Mouse (Mus musculus) C2C12 (cell line): ENCODE results near the gene Dffa. TPM values are rescaled to one million over a fixed set of nuclear protein-coding genes. Genes with fewer than 3 reads are reported as not detected.
"Not testable (repeated sequence)": the region's sequence is repeated elsewhere in the genome, so short reads cannot be mapped to it uniquely, and the experiment has no call there.

Source experiments
- H3K27me3 ChIP-seq: one replicate; pipeline ENCODE4 v1.6.1; 2011; ENCODE audit not compliant: control insufficient read depth, insufficient read depth, insufficient read length
- H3K36me3 ChIP-seq: one replicate; pipeline ENCODE4 v1.6.1; 2011; ENCODE audit not compliant: control insufficient read depth, insufficient read depth
- H3K4me3 ChIP-seq: one replicate; pipeline ENCODE4 v1.5.1; 2011; ENCODE audit warnings: mild to moderate bottlenecking, control low read depth; ENCODE audit not compliant: poor library complexity, insufficient read depth, severe bottlenecking
- H3K79me2 ChIP-seq: one replicate; pipeline ENCODE4 v1.6.1; 2011; ENCODE audit not compliant: control insufficient read depth, insufficient read depth
- H3K79me3 ChIP-seq: one replicate; pipeline ENCODE4 v1.6.1; 2011; ENCODE audit warnings: low read depth, control low read depth
- H3ac ChIP-seq: one replicate; pipeline ENCODE3; 2011; ENCODE audit warnings: low read depth; ENCODE audit not compliant: control insufficient read depth, insufficient read length
- CEBPB ChIP-seq: IDR thresholded peaks from one replicate; pipeline ENCODE4 v1.6.1; 2011; ENCODE audit warnings: low read depth, mild to moderate bottlenecking, control low read depth, moderate library complexity
- CTCF ChIP-seq: IDR thresholded peaks from one replicate; pipeline ENCODE4 v1.5.1; 2011; ENCODE audit not compliant: control insufficient read depth, insufficient read depth, insufficient read length
- FOSL1 ChIP-seq: IDR thresholded peaks from one replicate; pipeline ENCODE4 v1.8.0; 2011; ENCODE audit warnings: mild to moderate bottlenecking, low read length; ENCODE audit not compliant: poor library complexity, insufficient read depth, severe bottlenecking
- MAX ChIP-seq: IDR thresholded peaks from one replicate; pipeline ENCODE4 v1.6.1; 2011; ENCODE audit warnings: mild to moderate bottlenecking, control low read depth
- MYOD1 ChIP-seq: IDR thresholded peaks from one replicate; pipeline ENCODE4 v1.6.1; 2011; ENCODE audit warnings: low read depth; ENCODE audit not compliant: control insufficient read depth, insufficient read length
- MYOG ChIP-seq: IDR thresholded peaks from one replicate; pipeline ENCODE4 v1.6.1; 2011; ENCODE audit not compliant: control insufficient read depth, insufficient read length; ENCODE audit errors: extremely low read depth
- USF1 ChIP-seq: IDR thresholded peaks from one replicate; pipeline ENCODE4 v1.6.1; 2011; ENCODE audit warnings: low read depth, mild to moderate bottlenecking, control low read depth, moderate library complexity
- polyA plus RNA-seq: library from polyadenylated mRNA; unstranded; fragments of >200 nt; fragmentation: generic; extraction: Trizol; gene quantifications from one replicate; pipeline ENCODE4 v1.2.1, GENCODE M21; 2012; ENCODE audit warnings: missing spikeins

Gene Dffa
- polyA plus RNA-seq, 1 experiment: 13.1 TPM

GRCm38 (mm10) chr4:149085381-149085780 lies 18.6 kb upstream of the Dffa start:
- Histone ChIP-seq H3K79me3 (peaks cover 31% of the 10 kb centered on the region), H3K36me3 (no peaks in the 10 kb centered on the region), H3ac (no peak overlapping the region), H3K27me3 (no peaks in the 10 kb centered on the region), H3K79me2 (peaks cover 89% of the 10 kb centered on the region), H3K4me3 (no peak overlapping the region)
- TF ChIP-seq MYOD1 (no peak), CTCF (no peak), CEBPB (no peak), USF1 (no peak), MYOG (no peak), MAX (no peak), FOSL1 (no peak)

GRCm38 (mm10) chr4:149091364-149091763 lies 12.6 kb upstream of the Dffa start:
- H3K79me2 ChIP-seq: peaks cover 95% of the 10 kb centered on the region
- H3K36me3 ChIP-seq: peaks cover 5% of the 10 kb centered on the region
- no peak overlapping the region for H3K4me3 ChIP-seq
- H3ac ChIP-seq: no peak overlapping the region
- H3K79me3 ChIP-seq: peaks cover 35% of the 10 kb centered on the region
- H3K27me3 ChIP-seq: no peaks in the 10 kb centered on the region
- TF ChIP-seq USF1: peak; percentile 52
- peak; percentile 47 for TF ChIP-seq MYOD1
- TF ChIP-seq MAX: no peak

- H3K36me3 ChIP-seq: peaks cover 5% of the 10 kb centered on the region
- H3K4me3 ChIP-seq: peak overlapping the region; percentile 94
- H3K27me3 ChIP-seq: no peaks in the 10 kb centered on the region
- H3K79me3 ChIP-seq: peaks cover 47% of the 10 kb centered on the region
- H3K79me2 ChIP-seq: peaks cover 66% of the 10 kb centered on the region
- H3ac ChIP-seq: peak overlapping the region; percentile 22
- TF ChIP-seq CTCF (no peak), FOSL1 (no peak), MYOD1 (no peak), CEBPB (no peak), MYOG (no peak), MAX (no peak)
Observed at GRCm38 (mm10) chr4:149097956-149098355, 6.0 kb upstream of the Dffa start.

GRCm38 (mm10) chr4:149098571-149098970 lies 5.4 kb upstream of the Dffa start:
- peaks cover 60% of the 10 kb centered on the region for H3K79me2 ChIP-seq
- no peaks in the 10 kb centered on the region for H3K27me3 ChIP-seq
- H3K79me3 ChIP-seq: peaks cover 41% of the 10 kb centered on the region
- peak overlapping the region; percentile 81 for H3ac ChIP-seq
- H3K36me3 ChIP-seq: peaks cover 5% of the 10 kb centered on the region
- peak overlapping the region; percentile 94 for H3K4me3 ChIP-seq
- no peak for TF ChIP-seq USF1
- no peak for TF ChIP-seq MYOG
- no peak for TF ChIP-seq CEBPB
- TF ChIP-seq MAX: no peak
- no peak for TF ChIP-seq CTCF
- TF ChIP-seq FOSL1: no peak
- TF ChIP-seq MYOD1: no peak

- TF ChIP-seq USF1 (no peak), MAX (peak; percentile 49)
- peak within 1 kb of the TSS; percentile 94 for H3K4me3 ChIP-seq
- H3K79me2 ChIP-seq: peaks cover 51% of the 10 kb centered on the region
- H3ac ChIP-seq: peak within 1 kb of the TSS; percentile 81
- H3K36me3 ChIP-seq: no peaks in the 10 kb centered on the region
- H3K27me3 ChIP-seq: no peaks in the 10 kb centered on the region
- peaks cover 36% of the 10 kb centered on the region for H3K79me3 ChIP-seq
Observed at GRCm38 (mm10) chr4:149099369-149100017, 4.5 kb upstream of the Dffa start, which contains the start of gene Pex14. Gene Pex14 (minus strand): TSS chr4:149099876.

GRCm38 (mm10) chr4:149100449-149100848 lies 3.5 kb upstream of the Dffa start:
- H3K27me3 ChIP-seq, H3K4me3 ChIP-seq, H3K36me3 ChIP-seq, H3ac ChIP-seq: not testable (repeated sequence)
- peaks cover 34% of the 10 kb centered on the region for H3K79me3 ChIP-seq
- H3K79me2 ChIP-seq: peaks cover 42% of the 10 kb centered on the region
